Mouse (Mus musculus) heart, postnatal 0 days (tissue): ENCODE results near the gene Shank3.

Experiments
- CTCF ChIP-seq: IDR thresholded peaks from 2 replicates; pipeline ENCODE4 v1.5.1; 2016; ENCODE audit warnings: antibody characterized with exemption, control low read depth, low read depth
- EP300 ChIP-seq: IDR thresholded peaks from 2 replicates; pipeline ENCODE4 v1.6.1; 2016; ENCODE audit warnings: antibody characterized with exemption, low read depth

- TF ChIP-seq CTCF, result no peak
- TF ChIP-seq EP300, result no peak
Observed at GRCm38 (mm10) chr15:89452906-89453864, 46.2 kb upstream of the Shank3 start.
